Mouse (Mus musculus) midbrain, embryonic 14.5 days (tissue): Measurements from ENCODE around the gene Defb25. TPM values are rescaled to one million over a fixed set of nuclear protein-coding genes. Genes with fewer than 3 reads are reported as not detected.

Source experiments
- ATAC-seq: fragments of 200-750 bp; cut with Nextera tagmentation; 2 replicates; pipeline ENCODE4 v1.8.0; 2017; ENCODE audit warnings: moderate number of reproducible peaks, moderate library complexity; ENCODE audit not compliant: low FRiP score, low TSS enrichment
- DNase-seq: peaks from one replicate; pipeline ENCODE4 v3.0.0-alpha.2; 2015
- H3K27ac ChIP-seq: fragments of 300-500 bp; sonication (generic); replicated peaks from 2 replicates; pipeline ENCODE4 v1.5.1; 2014; ENCODE audit warnings: mild to moderate bottlenecking, low read depth, low read length, moderate library complexity
- H3K27me3 ChIP-seq: fragments of 300-500 bp; sonication (generic); 2 replicates; pipeline ENCODE4 v1.6.1; 2014; ENCODE audit warnings: low read length, control low read depth, mixed read lengths; ENCODE audit not compliant: control insufficient read depth, insufficient read depth
- H3K36me3 ChIP-seq: fragments of 300-500 bp; sonication (generic); 2 replicates; pipeline ENCODE4 v1.6.1; 2014; ENCODE audit warnings: low read length, control low read depth; ENCODE audit not compliant: control insufficient read depth, insufficient read depth
- H3K4me1 ChIP-seq: fragments of 300-500 bp; sonication (generic); 2 replicates; pipeline ENCODE4 v1.6.1; 2014; ENCODE audit warnings: mild to moderate bottlenecking, antibody characterized with exemption, low read length, control low read depth; ENCODE audit not compliant: control insufficient read depth, insufficient read depth
- H3K4me2 ChIP-seq: fragments of 300-500 bp; sonication (generic); 2 replicates; pipeline ENCODE4 v1.6.1; 2014; ENCODE audit warnings: mild to moderate bottlenecking, low read length, moderate library complexity
- H3K4me3 ChIP-seq: fragments of 300-500 bp; sonication (generic); replicated peaks from 2 replicates; pipeline ENCODE4 v1.5.1; 2014; ENCODE audit warnings: low read depth, low read length
- H3K9ac ChIP-seq: fragments of 300-500 bp; sonication (generic); replicated peaks from 2 replicates; pipeline ENCODE4 v1.6.1; 2014; ENCODE audit warnings: mild to moderate bottlenecking, low read length, moderate library complexity
- H3K9me3 ChIP-seq: fragments of 300-500 bp; sonication (generic); 2 replicates; pipeline ENCODE4 v1.6.1; 2016; ENCODE audit warnings: low read length, control low read depth, mixed read lengths; ENCODE audit not compliant: control insufficient read depth
- WGBS: fragments of 180-500 bp; shearing (Covaris S2); extraction: QIAGEN DNeasy Blood & Tissue Kit; methylation state at CpG from one replicate; pipeline ENCODE4 v1.1.7; 2014; 5-methylcytosine and 5-hydroxymethylcytosine counted together
- polyA plus RNA-seq: library from polyadenylated mRNA; unstranded; fragments of >200 nt; fragmentation: Nextera tagmentation; extraction: Ambion mirVana; gene quantifications from 2 replicates; pipeline ENCODE4 v1.2.1, GENCODE M21; 2014

Defb25 gene
- polyA plus RNA-seq, 1 experiment from 2014 or later = not detected

DNA sequence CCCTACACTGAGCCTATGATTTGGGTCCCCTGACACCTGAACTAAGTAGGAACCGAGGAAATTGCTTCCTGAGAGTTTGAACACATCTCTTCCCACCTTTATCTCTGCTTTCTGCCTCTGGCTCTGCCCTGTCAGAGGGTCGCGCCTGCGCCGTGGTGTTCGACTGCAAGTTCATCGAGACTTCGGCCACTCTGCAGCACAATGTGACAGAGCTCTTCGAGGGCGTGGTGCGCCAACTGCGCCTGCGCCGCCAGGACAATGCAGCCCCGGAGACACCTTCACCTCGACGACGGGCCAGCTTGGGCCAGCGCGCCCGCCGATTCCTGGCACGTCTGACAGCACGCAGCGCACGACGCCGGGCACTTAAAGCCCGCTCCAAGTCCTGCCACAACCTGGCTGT lies 11.5 kb upstream of the Defb25 start:
- Histone ChIP-seq H3K4me2 (no peak overlapping the region), H3K36me3 (no peaks in the 10 kb centered on the region), H3K9ac (no peak overlapping the region), H3K4me3 (no peak overlapping the region), H3K27ac (no peak overlapping the region), H3K9me3 (no peaks in the 10 kb centered on the region), H3K4me1 (peaks cover under 1% of the 10 kb centered on the region; the same call in 1 of the 2 replicates), H3K27me3 (0 out of 2 replicates have a peak, but pooled peaks cover under 1% of the 10 kb centered on the region)
- 81% methylated on average over 29 of the region's 29 CpGs for WGBS
- DNase-seq (no peak), ATAC-seq (no peak)

DNA sequence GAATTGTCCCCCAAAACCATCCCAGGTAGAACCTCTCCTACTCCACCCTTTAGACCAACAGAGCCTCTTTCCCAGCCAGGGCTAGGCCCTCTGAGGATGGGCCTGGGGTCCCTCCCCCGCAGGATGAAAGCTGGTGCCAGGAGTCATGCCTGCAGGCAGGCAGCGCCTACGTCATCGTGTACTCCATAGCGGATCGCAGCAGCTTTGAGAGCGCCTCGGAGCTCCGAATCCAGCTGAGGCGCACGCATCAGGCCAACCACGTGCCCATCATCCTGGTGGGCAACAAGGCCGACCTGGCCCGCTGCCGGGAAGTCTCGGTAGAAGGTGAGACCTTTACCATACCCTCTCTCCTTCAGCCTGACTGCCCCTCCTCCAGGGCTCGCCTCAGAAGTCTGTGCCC lies 10.5 kb upstream of the Defb25 start:
- ATAC-seq = no peak
- H3K27ac ChIP-seq = no peak overlapping the region
- WGBS = 48% methylated on average over 17 of the region's 17 CpGs
- peak; percentile 53 for DNase-seq
- H3K9me3 ChIP-seq = no peaks in the 10 kb centered on the region
- peak overlapping the region; percentile 19; the same call in 1 of the 2 replicates for H3K4me2 ChIP-seq
- H3K36me3 ChIP-seq = no peaks in the 10 kb centered on the region
- H3K9ac ChIP-seq = no peak overlapping the region
- no peak overlapping the region for H3K4me3 ChIP-seq
- 0 out of 2 replicates have a peak, but pooled peaks cover 3% of the 10 kb centered on the region for H3K27me3 ChIP-seq
- no peaks in the 10 kb centered on the region for H3K4me1 ChIP-seq

- Histone ChIP-seq H3K36me3 (no peaks in the 10 kb centered on the region), H3K27ac (no peak overlapping the region), H3K9ac (no peak overlapping the region), H3K9me3 (no peaks in the 10 kb centered on the region), H3K4me3 (no peak overlapping the region), H3K4me2 (no peak overlapping the region), H3K27me3 (peaks cover 29% of the 10 kb centered on the region; the same call in 1 of the 2 replicates), H3K4me1 (peaks cover 16% of the 10 kb centered on the region)
- DNase-seq (no peak), ATAC-seq (no peak)
- 88% methylated on average over 6 of the region's 6 CpGs for WGBS
These were observed 7.1 kb upstream of the Defb25 start for GRCm38 (mm10) chr2:152629904-152630303.

- ATAC-seq = no peak
- no peak overlapping the region for H3K9ac ChIP-seq
- WGBS = 62% methylated on average over 3 of the region's 3 CpGs
- no peak overlapping the region for H3K4me3 ChIP-seq
- H3K4me2 ChIP-seq = no peak overlapping the region
- H3K9me3 ChIP-seq = no peaks in the 10 kb centered on the region
- H3K36me3 ChIP-seq = no peaks in the 10 kb centered on the region
- no peak for DNase-seq
- H3K4me1 ChIP-seq = peaks cover 16% of the 10 kb centered on the region
- no peak overlapping the region for H3K27ac ChIP-seq
- peaks cover 29% of the 10 kb centered on the region; the same call in 1 of the 2 replicates for H3K27me3 ChIP-seq
These were observed 6.4 kb upstream of the Defb25 start for GRCm38 (mm10) chr2:152629239-152629638.

DNA sequence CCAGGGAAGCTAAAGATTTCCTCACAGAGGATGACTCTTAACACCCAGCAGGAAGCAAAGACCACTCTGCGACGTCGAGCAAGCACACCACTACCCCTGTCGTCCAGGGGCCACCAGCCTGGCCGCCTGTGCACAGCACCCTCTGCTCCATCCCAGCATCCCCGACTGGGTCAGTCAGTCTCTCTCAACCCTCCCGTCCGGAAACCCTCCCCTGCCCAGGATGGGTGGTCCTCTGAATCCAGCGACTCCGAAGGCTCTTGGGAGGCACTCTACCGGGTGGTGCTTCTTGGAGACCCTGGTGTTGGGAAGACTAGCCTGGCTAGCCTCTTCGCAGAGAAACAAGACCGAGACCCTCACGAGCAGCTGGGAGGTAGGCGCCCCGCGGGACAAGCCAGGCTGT lies 5.2 kb upstream of the Defb25 start:
- H3K9me3 ChIP-seq = no peaks in the 10 kb centered on the region
- no peak overlapping the region for H3K4me3 ChIP-seq
- H3K27ac ChIP-seq = no peak overlapping the region
- peaks cover 16% of the 10 kb centered on the region for H3K4me1 ChIP-seq
- 43% methylated on average over 17 of the region's 17 CpGs for WGBS
- H3K36me3 ChIP-seq = no peaks in the 10 kb centered on the region
- ATAC-seq (no peak), DNase-seq (no peak)
- H3K9ac ChIP-seq = no peak overlapping the region
- H3K27me3 ChIP-seq = peaks cover 29% of the 10 kb centered on the region; the same call in 1 of the 2 replicates
- H3K4me2 ChIP-seq = no peak overlapping the region

DNA sequence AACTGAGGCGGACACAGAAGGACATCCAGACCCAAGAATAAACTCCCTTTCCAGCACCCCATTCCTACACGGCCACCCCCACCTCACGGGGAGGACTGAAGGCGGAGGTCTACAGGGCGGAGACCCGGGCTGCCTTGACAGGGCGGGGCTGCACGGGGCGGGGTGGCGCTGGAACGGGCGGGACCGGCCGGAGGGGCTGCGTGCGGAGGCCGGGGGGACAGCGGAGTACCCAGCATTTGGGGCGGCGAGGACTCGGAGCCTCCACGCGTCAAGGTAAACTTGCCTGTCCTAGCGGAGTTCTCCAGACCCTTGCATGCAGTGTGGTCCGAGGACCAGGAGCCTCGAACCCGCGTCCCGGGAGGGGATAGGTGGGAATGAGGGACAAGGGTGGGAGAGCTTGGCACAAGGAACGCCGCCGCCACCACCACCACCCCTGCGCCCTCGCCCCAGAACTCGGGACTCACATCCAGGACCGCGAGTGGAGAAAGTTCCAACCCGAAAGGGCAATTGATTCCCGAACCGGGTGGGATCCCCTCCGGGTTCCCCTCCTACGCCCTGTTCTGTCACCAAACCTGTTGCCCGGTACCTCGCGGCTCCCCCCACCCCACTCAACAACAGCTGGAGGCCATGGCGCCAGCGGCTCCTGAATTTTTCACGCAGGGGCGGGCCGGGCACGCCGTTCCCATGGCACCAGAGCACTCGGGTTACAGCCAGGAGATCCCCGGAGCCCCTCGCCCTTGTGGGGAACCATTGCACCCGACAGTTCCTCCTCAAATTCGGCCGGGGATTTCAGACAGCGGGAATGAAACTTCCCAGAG lies 4.1 kb upstream of the Defb25 start, which contains the start of gene Rem1:
TSS of gene Rem1 (plus strand) at position 178 of the 818 bp plus-strand sequence.
- no peak for ATAC-seq
- WGBS = 2% methylated on average over 59 of the region's 59 CpGs
- H3K4me2 ChIP-seq = peak within 1 kb of the TSS; percentile 49
- H3K4me3 ChIP-seq = peak within 1 kb of the TSS; percentile 27
- peaks cover 16% of the 10 kb centered on the region for H3K4me1 ChIP-seq
- DNase-seq = peak; percentile 30
- no peaks in the 10 kb centered on the region for H3K36me3 ChIP-seq
- H3K9me3 ChIP-seq = no peaks in the 10 kb centered on the region
- H3K9ac ChIP-seq = peak within 1 kb of the TSS; percentile 34; the same call in 1 of the 2 replicates
- H3K27me3 ChIP-seq = peaks cover 29% of the 10 kb centered on the region; the same call in 1 of the 2 replicates
- no peak within 1 kb of the TSS for H3K27ac ChIP-seq

GRCm38 (mm10) chr2:152625256-152625655 lies 2.4 kb upstream of the Defb25 start:
- ATAC-seq = no peak
- Histone ChIP-seq H3K4me3 (no peak overlapping the region), H3K9ac (no peak overlapping the region), H3K4me2 (no peak overlapping the region), H3K9me3 (no peaks in the 10 kb centered on the region), H3K4me1 (peaks cover 16% of the 10 kb centered on the region), H3K36me3 (no peaks in the 10 kb centered on the region), H3K27ac (no peak overlapping the region), H3K27me3 (peaks cover 29% of the 10 kb centered on the region; the same call in 1 of the 2 replicates)
- DNase-seq = peak; percentile 46
- WGBS = 0% methylated on average over 1 of the region's 1 CpGs

DNA sequence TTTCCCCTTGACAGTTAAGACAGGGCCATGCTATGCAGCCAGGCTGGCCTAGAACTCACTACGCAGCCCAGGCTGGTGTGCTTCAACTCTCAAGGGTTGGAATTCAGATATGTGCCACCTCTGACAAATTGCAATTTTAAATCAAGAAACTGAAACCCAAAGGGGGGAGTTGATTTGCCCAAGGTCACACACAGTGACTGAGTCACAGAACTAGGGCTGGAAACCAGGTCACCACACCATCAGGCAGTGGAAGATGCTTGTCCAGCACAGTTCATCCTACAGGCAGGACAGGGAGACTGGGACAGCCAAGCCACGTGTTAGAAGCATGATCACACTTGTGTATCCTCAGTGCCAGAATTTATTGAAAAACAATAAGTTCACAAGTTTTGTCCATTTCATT lies 1.7 kb upstream of the Defb25 start:
- Histone ChIP-seq H3K36me3 (no peaks in the 10 kb centered on the region), H3K27me3 (peaks cover 29% of the 10 kb centered on the region; the same call in 1 of the 2 replicates), H3K9ac (no peak overlapping the region), H3K27ac (no peak overlapping the region), H3K4me3 (no peak overlapping the region), H3K4me2 (no peak overlapping the region), H3K9me3 (no peaks in the 10 kb centered on the region), H3K4me1 (peaks cover 16% of the 10 kb centered on the region)
- 87% methylated on average over 2 of the region's 2 CpGs for WGBS
- DNase-seq (no peak), ATAC-seq (no peak)

- Histone ChIP-seq H3K4me2 (no peak overlapping the region), H3K9ac (no peak overlapping the region), H3K4me3 (no peak overlapping the region), H3K36me3 (no peaks in the 10 kb centered on the region), H3K27me3 (peaks cover 16% of the 10 kb centered on the region; the same call in 1 of the 2 replicates), H3K4me1 (peaks cover 13% of the 10 kb centered on the region), H3K9me3 (no peaks in the 10 kb centered on the region), H3K27ac (no peak overlapping the region)
- no peak for DNase-seq
- 92% methylated on average over 13 of the region's 13 CpGs for WGBS
- no peak for ATAC-seq
These were observed 702 bp downstream of the Defb25 start for GRCm38 (mm10) chr2:152622151-152622550.
